Mouse (Mus musculus): ENCODE data around the gene Gm21310. TPM values are rescaled to one million over a fixed set of nuclear protein-coding genes. Genes with fewer than 3 reads are reported as not detected.
"Not testable (repeated sequence)": the region's sequence is repeated elsewhere in the genome, so short reads cannot be mapped to it uniquely, and the experiment has no call there.

The Gm21310 gene
- not detected in 2 replicates for total RNA-seq (2012; rRNA removed)
- not detected for polyA plus RNA-seq (2012; ENCODE audit: insufficient read depth in 1 of 2, insufficient read length in 2 of 2, low read depth in 1 of 2, low replicate concordance in 2 of 2, missing spikeins in 1 of 2)

GRCm38 (mm10) chrY:10147083-10147482 lies at the start of gene Gm21310:
TSS of gene Gm21310 (minus strand) at chrY:10147183.
- not testable (repeated sequence) for H3K9me3 ChIP-seq (replicated peaks; ENCODE audit: insufficient read depth, low read length); H3K27me3 ChIP-seq (ENCODE audit: control insufficient read depth in 1 of 2, insufficient read depth in 2 of 2, low read length in 2 of 2); H3K9ac ChIP-seq (ENCODE audit: control insufficient read depth, low read depth, low read length, poor library complexity, severe bottlenecking); DNase-seq (ENCODE audit: low read depth, low spot score); H3K27ac ChIP-seq (ENCODE audit: control insufficient read depth, low read depth, low read length); H3K4me1 ChIP-seq (ENCODE audit: control insufficient read depth in 1 of 2, insufficient read depth in 2 of 2, low read length in 2 of 2); H3K79me2 ChIP-seq (ENCODE audit: control insufficient read depth, insufficient read depth, low read length, poor library complexity); H3K4me3 ChIP-seq (ENCODE audit: control insufficient read depth in 1 of 2, insufficient read depth in 1 of 2, low read depth in 2 of 2, low read length in 2 of 2); H3K36me3 ChIP-seq (ENCODE audit: control insufficient read depth in 1 of 2, insufficient read depth in 2 of 2, low read length in 2 of 2)

Other genes starting within 250 kb of the Gm21310 start
- not detected in 2 replicates for gene Gm20834, start 177.4 kb upstream of the Gm21310 start, total RNA-seq (2012; rRNA removed)
- gene Gm20834, start 177.4 kb upstream of the Gm21310 start, polyA plus RNA-seq (2012; ENCODE audit: insufficient read depth in 1 of 2, insufficient read length in 2 of 2, low read depth in 1 of 2, low replicate concordance in 2 of 2, missing spikeins in 1 of 2): not detected